Mouse (Mus musculus) hindbrain, embryonic 15.5 days (tissue): ENCODE data around the gene Syt5. TPM values are rescaled to one million over a fixed set of nuclear protein-coding genes. Genes with fewer than 3 reads are reported as not detected.

Source experiments
- ATAC-seq: fragments of 200-750 bp; cut with Nextera tagmentation; 2 replicates; pipeline ENCODE4 v1.8.0; 2017; ENCODE audit warnings: low read depth, moderate number of reproducible peaks, moderate TSS enrichment; ENCODE audit not compliant: low FRiP score
- H3K27ac ChIP-seq: fragments of 300-500 bp; sonication (generic); replicated peaks from 2 replicates; pipeline ENCODE4 v1.5.1; 2015; ENCODE audit warnings: mild to moderate bottlenecking, inconsistent platforms
- H3K27me3 ChIP-seq: fragments of 300-500 bp; sonication (generic); 2 replicates; pipeline ENCODE4 v1.6.1; 2015; ENCODE audit warnings: control low read depth, inconsistent platforms
- H3K36me3 ChIP-seq: fragments of 300-500 bp; sonication (generic); 2 replicates; pipeline ENCODE4 v1.6.1; 2015; ENCODE audit warnings: control low read depth, inconsistent platforms
- H3K4me1 ChIP-seq: fragments of 300-500 bp; sonication (generic); replicated peaks from 2 replicates; pipeline ENCODE4 v1.6.1; 2015; ENCODE audit warnings: control low read depth, inconsistent platforms
- H3K4me2 ChIP-seq: fragments of 300-500 bp; sonication (generic); 2 replicates; pipeline ENCODE4 v1.6.1; 2015; ENCODE audit warnings: moderate library complexity, mild to moderate bottlenecking, inconsistent platforms
- H3K4me3 ChIP-seq: fragments of 300-500 bp; sonication (generic); 2 replicates; pipeline ENCODE4 v1.5.1; 2015; ENCODE audit warnings: mild to moderate bottlenecking, inconsistent platforms
- H3K9ac ChIP-seq: fragments of 300-500 bp; sonication (generic); 2 replicates; pipeline ENCODE4 v1.6.1; 2015; ENCODE audit warnings: inconsistent platforms
- H3K9me3 ChIP-seq: fragments of 300-500 bp; sonication (generic); 2 replicates; pipeline ENCODE4 v1.6.1; 2016; ENCODE audit warnings: control low read depth, inconsistent platforms
- WGBS: fragments of 180-500 bp; shearing (Covaris S2); methylation state at CpG from one replicate; pipeline ENCODE4 v1.1.7; 2015; 5-methylcytosine and 5-hydroxymethylcytosine counted together
- polyA plus RNA-seq: library from polyadenylated mRNA; unstranded; fragments of >200 nt; fragmentation: Nextera tagmentation; extraction: Ambion mirVana; gene quantifications from 2 replicates; pipeline ENCODE4 v1.2.1, GENCODE M21; 2015

Syt5 gene
- polyA plus RNA-seq, 1 experiment from 2014 or later: 117 TPM

DNA sequence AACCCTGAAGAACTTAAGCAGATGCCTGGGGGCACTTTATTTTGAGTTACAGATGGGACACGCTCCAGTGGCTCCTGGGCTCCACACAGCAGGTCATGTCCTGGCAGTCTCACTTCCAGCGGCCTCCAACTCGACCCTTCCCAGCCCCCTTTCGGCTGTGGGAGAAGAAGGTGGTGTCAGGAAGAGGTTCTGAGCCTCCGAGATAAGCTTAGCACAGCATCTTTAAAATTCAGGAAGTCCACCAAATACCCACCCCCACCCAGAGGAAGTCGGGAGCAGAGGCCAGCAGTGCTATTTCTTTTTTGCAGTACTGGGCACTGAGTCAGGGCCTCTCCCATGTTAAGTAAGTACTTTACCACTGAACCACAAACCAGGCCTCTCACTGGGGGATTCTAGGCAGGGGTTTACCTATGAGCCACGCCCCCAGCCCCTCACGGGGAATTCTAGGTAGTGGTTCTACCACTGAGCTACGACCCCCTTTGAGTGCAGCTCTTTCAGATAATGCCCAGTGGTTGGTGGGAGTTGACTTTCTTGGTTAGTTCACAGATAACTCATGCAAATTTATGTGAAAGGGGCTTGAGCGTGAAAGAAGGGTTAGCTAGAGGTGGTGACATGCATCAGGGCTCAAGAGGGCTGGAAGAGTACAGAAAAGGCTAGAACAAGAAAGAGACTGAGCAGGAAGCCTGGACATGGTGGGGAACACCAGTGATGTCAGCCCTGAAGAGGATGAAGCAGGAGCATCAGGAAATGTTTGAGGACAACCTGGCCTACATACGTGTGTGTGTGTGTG is 42.5 kb downstream of the Syt5 start:
- H3K36me3 ChIP-seq: no peaks in the 10 kb centered on the region
- H3K27ac ChIP-seq: no peak overlapping the region
- no peak overlapping the region for H3K4me3 ChIP-seq
- H3K4me1 ChIP-seq: peaks cover 19% of the 10 kb centered on the region
- H3K9me3 ChIP-seq: no peaks in the 10 kb centered on the region
- 61% methylated on average over 11 of the region's 11 CpGs for WGBS
- no peak for ATAC-seq
- 0 out of 2 replicates have a peak, but pooled peaks cover 5% of the 10 kb centered on the region for H3K27me3 ChIP-seq
- H3K9ac ChIP-seq: no peak overlapping the region
- no peak overlapping the region for H3K4me2 ChIP-seq

DNA sequence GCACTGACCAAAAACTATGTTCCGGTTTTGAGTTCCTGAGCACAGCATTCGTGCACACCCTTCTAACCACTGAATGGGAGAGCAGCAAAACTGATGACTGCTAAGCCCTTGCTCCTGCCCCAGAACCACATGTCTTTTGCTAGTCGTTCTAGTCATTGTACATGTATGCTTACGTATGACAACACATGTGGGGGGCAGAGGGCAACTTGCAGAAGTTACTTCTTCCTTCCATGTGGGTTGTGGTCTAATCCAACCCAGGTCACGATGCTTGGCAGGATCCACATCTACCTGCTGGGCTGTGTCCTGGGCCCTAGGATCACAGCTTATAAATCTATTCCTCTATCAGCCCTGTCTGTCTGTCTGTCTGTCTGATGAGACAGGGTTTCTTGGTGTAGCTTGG is 43.5 kb downstream of the Syt5 start:
- Histone ChIP-seq H3K9ac (no peak overlapping the region), H3K27ac (no peak overlapping the region), H3K9me3 (no peaks in the 10 kb centered on the region), H3K36me3 (no peaks in the 10 kb centered on the region), H3K4me1 (peaks cover 28% of the 10 kb centered on the region), H3K27me3 (0 out of 2 replicates have a peak, but pooled peaks cover 3% of the 10 kb centered on the region), H3K4me2 (no peak overlapping the region), H3K4me3 (no peak overlapping the region)
- no peak for ATAC-seq
- 88% methylated on average over 5 of the region's 5 CpGs for whole genome bisulfite sequencing

DNA sequence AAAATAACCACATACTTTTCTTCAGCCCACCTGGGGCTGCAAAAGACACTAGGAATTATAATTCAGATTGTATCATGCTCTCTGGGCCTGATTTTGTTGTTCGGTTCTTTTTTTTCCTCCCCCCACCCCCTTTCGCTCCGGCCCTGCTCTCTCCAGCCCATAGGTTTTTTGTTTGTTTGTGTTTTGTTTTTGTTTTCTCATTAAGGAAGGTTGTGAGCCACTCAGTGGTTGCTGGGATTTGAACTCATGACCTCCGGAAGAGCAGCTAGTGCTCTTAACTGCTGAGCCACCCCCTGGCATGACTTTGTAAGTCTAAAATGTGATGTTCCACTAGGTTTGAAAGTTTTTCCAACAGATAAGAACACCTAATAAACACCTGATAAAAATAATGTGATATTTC is 44.2 kb downstream of the Syt5 start:
- Histone ChIP-seq H3K4me3 (no peak overlapping the region), H3K27ac (no peak overlapping the region), H3K4me1 (peaks cover 36% of the 10 kb centered on the region), H3K4me2 (peak overlapping the region; percentile 64; the same call in 1 of the 2 replicates), H3K9me3 (no peaks in the 10 kb centered on the region), H3K9ac (no peak overlapping the region), H3K36me3 (no peaks in the 10 kb centered on the region), H3K27me3 (no peaks in the 10 kb centered on the region)
- no peak for ATAC-seq
- 77% methylated on average over 4 of the region's 4 CpGs for WGBS

DNA sequence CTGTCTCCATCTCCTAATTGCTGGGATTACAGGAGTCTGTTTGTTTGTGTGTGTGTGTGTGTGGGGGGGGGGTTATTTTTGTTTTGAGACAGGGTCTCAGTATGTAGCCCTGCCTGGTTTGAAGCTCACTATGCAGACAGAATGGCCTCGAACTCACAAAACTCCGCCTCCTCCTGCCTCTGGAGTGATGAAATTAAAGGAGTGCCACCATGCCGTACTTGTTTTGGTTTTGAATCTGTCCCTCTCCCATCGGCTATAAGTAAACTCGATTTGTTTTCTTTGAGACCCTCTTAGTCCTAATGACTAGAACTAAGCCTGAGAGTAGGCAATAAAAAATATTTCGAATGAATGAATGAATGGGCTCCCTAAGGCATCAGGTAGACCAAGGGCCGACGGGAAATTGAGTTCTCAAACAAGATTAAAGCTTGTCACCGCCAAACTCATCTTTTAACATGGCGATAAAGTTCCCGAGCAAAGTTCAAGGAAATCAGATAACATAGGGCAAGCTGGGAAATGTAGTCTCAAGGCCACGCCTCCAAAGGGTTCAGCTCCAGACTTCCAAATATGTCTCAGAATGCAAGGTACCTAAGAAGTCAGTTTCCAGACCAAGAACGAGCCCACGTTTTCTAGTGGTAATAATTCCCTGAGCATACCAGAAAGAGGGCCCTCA is 44.8 kb downstream of the Syt5 start:
- peak; percentile 14; the same call in 1 of the 2 replicates for ATAC-seq
- H3K27me3 ChIP-seq: no peaks in the 10 kb centered on the region
- peaks cover 41% of the 10 kb centered on the region for H3K4me1 ChIP-seq
- H3K36me3 ChIP-seq: no peaks in the 10 kb centered on the region
- peak overlapping the region; percentile 79 for H3K4me3 ChIP-seq
- WGBS: 12% methylated on average over 14 of the region's 14 CpGs
- H3K27ac ChIP-seq: peak overlapping the region; percentile 91
- no peaks in the 10 kb centered on the region for H3K9me3 ChIP-seq
- H3K4me2 ChIP-seq: peak overlapping the region; percentile 64
- H3K9ac ChIP-seq: peak overlapping the region; percentile 92

DNA sequence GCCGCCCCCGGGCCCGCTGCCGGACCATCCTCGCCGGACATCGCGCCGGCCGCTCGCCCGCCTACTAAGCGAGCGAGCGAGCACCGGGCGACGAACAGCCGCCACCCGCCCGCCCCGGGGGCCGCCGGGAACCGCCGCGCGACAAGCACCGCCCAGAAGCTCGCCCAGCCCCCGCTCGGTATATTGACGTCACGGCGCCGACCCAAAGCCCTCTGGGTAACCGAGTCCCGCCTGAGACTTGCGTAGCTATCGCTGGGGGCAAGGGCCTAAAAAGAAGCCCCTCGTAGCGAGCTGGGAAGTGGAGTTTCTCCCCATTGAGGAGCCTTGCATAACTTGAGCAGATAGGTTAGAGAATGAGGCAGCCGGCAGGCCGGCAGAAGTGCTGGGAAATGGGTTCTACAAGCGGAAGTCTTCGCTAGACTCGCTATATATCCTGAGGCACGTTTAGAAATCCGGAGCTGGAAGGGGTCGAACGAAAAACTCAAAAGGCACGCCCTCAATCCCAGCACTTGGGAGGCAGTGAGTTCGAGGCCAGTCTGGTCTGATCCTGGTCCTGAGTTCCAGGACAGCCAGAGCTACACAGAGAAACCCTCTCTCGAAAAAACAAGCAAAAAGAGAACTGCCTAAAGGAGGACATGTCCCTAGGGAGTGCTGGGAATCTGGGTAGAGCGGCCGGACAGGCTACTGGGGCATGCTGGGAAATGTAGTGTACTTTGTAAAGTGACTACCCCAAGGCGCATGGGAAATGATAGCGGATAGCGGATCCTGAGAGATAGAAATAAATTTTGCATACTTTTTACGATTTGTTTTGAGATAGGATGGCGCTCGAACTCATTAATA is 45.6 kb downstream of the Syt5 start, which contains the start of gene Ppp1r12c:
Gene Ppp1r12c, minus strand, starts transcription at position 123 of the 840 bp plus-strand sequence.
- H3K27ac ChIP-seq: peak within 1 kb of the TSS; percentile 91
- peak within 1 kb of the TSS; percentile 92 for H3K9ac ChIP-seq
- peak within 1 kb of the TSS; percentile 79 for H3K4me3 ChIP-seq
- no peaks in the 10 kb centered on the region for H3K27me3 ChIP-seq
- ATAC-seq: peak; percentile 92
- WGBS: 0% methylated on average over 61 of the region's 62 CpGs
- H3K4me2 ChIP-seq: peak within 1 kb of the TSS; percentile 64
- no peaks in the 10 kb centered on the region for H3K9me3 ChIP-seq
- peaks cover 3% of the 10 kb centered on the region; the same call in 1 of the 2 replicates for H3K36me3 ChIP-seq
- H3K4me1 ChIP-seq: peaks cover 47% of the 10 kb centered on the region

DNA sequence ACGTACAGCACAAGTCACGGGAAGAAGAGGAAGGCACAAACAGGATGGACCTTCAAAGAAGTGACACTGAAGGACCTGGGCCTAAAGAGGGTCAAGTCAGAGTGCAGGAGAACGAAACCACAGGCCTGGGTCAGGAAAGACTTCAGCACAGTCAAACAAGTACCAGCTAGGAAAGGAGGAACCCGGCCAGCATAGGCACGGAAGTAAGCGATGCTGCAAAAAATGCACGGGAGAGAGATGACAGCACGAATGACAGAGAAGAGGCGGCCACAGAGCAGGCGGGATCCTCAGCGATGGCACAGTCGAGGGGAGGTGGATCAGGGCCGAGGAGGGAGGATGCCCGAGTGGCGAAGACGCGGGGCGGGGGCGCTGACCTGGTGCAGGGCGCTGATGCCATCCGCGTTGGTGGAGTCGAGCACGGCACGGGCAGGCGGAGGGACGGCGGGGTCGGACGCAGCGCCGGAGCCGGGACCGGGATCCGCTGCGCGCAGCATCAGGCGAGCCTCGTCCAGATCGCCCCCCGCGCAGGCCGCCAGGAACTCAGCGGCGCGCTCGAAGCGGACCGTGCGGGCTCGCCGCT is 46.4 kb downstream of the Syt5 start:
- peak; percentile 49 for ATAC-seq

DNA sequence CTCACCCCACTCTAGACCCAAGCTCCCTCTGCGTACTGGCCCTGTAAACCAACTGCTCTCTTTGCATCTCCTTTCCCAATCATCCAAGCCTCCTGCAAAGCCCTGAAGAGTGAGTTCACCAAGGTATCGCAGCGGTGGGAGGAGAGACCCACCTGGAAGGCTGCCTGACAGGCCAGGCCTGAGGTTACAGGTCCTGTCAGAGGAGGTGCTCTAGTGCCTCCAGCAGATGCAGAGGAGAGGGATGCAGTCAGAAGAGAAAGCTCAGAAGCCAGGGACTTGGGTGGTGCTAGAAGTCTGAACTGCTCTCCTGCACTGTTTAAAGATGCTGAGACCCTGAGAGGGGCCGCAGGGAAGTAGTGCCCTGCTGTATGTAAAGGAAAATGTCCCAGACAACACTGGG is 48.3 kb downstream of the Syt5 start:
- H3K27ac ChIP-seq: no peak overlapping the region
- H3K4me1 ChIP-seq: peaks cover 47% of the 10 kb centered on the region
- 0 out of 2 replicates have a peak overlapping the region, but pooled peaks have one; percentile 79 for H3K4me3 ChIP-seq
- H3K36me3 ChIP-seq: peaks cover 14% of the 10 kb centered on the region; the same call in 1 of the 2 replicates
- H3K9ac ChIP-seq: 0 out of 2 replicates have a peak overlapping the region, but pooled peaks have one; percentile 18
- WGBS: 93% methylated on average over 4 of the region's 4 CpGs
- H3K4me2 ChIP-seq: peak overlapping the region; percentile 64
- H3K27me3 ChIP-seq: no peaks in the 10 kb centered on the region
- no peak for ATAC-seq
- H3K9me3 ChIP-seq: no peaks in the 10 kb centered on the region

More for the DNA sequence above, 46.4 kb downstream of the Syt5 start:
- Histone ChIP-seq H3K9me3 (no peaks in the 10 kb centered on the region), H3K4me1 (peaks cover 47% of the 10 kb centered on the region), H3K27me3 (no peaks in the 10 kb centered on the region), H3K27ac (peak overlapping the region; percentile 91), H3K36me3 (peaks cover 10% of the 10 kb centered on the region; the same call in 1 of the 2 replicates), H3K9ac (peak overlapping the region; percentile 92), H3K4me2 (peak overlapping the region; percentile 64), H3K4me3 (peak overlapping the region; percentile 79)
- WGBS: under 1% methylated on average over 36 of the region's 52 CpGs

DNA sequence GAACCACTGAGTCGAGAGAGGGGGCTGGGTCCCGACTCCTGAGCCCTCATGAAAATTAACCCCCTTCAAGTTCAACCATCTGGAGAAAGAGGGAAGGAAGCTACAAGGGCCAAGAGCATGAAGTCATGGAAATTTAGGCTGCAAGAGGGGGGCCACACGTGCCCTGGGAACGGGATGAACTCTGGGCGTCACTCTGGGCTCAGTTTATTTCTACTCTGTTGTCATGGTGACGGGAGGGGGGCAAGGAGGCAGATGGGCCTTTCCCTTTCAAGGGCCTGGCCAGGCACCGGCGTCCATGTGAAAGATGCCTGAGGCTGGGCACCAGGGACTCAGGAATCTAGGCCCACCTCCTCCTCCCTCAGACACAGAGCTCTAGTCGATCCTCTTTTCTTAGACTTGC is 49.1 kb downstream of the Syt5 start:
- H3K27me3 ChIP-seq: no peaks in the 10 kb centered on the region
- no peak overlapping the region for H3K9ac ChIP-seq
- WGBS: 4% methylated on average over 9 of the region's 9 CpGs
- H3K4me3 ChIP-seq: 0 out of 2 replicates have a peak overlapping the region, but pooled peaks have one; percentile 7
- no peak overlapping the region for H3K27ac ChIP-seq
- H3K4me2 ChIP-seq: peak overlapping the region; percentile 64
- peaks cover 20% of the 10 kb centered on the region for H3K36me3 ChIP-seq
- H3K4me1 ChIP-seq: peaks cover 47% of the 10 kb centered on the region
- no peaks in the 10 kb centered on the region for H3K9me3 ChIP-seq
- no peak for ATAC-seq

DNA sequence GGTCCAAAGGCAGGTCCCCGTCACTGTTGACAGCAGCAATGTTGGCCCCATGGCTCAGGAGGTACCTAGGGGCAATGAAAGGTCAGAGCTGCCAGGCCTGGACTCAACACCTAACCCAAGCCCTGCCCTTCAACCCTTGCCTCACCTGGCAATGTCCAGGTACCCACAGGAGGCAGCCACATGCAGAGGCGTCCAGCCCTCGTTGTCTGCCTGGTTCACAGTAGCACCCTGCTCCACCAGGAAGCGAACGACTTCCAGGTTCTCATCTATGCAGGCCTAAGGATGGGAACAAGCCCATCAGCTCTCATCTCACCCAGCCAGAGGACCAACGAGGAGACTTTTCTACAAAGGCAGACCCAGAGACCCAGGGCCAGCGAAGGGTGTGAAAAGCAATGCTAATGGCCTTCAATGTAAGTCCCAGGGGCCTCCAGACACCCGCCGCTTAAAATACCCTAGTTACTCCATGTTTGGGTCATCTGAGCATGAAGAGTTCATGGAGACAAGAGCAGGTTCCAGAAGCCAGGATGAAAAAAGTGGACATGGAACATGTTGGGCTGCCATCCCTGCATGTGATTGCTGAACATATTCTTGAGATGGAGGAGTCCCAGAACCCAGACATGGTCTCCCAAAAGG is 50.0 kb downstream of the Syt5 start:
- no peak overlapping the region for H3K27ac ChIP-seq
- H3K9ac ChIP-seq: no peak overlapping the region
- peaks cover 49% of the 10 kb centered on the region for H3K4me1 ChIP-seq
- WGBS: 90% methylated on average over 9 of the region's 9 CpGs
- H3K27me3 ChIP-seq: no peaks in the 10 kb centered on the region
- H3K4me3 ChIP-seq: no peak overlapping the region
- peaks cover 20% of the 10 kb centered on the region for H3K36me3 ChIP-seq
- no peak for ATAC-seq
- peak overlapping the region; percentile 64 for H3K4me2 ChIP-seq
- H3K9me3 ChIP-seq: no peaks in the 10 kb centered on the region

DNA sequence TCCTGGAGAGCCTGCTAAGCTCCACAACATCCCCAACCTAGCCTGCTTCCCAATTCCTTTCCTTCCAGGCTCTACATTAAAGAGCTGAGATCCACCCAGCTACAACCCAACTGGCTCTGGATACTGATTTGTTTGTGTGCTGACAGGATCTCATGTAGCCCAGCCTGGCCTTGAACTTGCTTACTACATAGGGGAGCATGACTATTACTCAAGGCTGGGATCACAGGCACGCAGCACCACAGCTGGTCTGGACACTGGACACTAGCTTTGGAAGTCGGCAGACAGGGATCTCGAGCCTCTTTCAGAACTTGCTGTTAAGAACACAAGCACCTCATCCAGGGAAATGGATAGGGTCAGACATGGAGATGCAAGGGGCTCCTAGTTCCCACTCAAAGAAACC is 50.9 kb downstream of the Syt5 start:
- WGBS: 93% methylated on average over 3 of the region's 3 CpGs
- Histone ChIP-seq H3K9ac (no peak overlapping the region), H3K4me1 (peaks cover 46% of the 10 kb centered on the region), H3K9me3 (no peaks in the 10 kb centered on the region), H3K27me3 (no peaks in the 10 kb centered on the region), H3K27ac (no peak overlapping the region), H3K4me3 (no peak overlapping the region), H3K36me3 (peaks cover 20% of the 10 kb centered on the region), H3K4me2 (no peak overlapping the region)
- ATAC-seq: no peak

DNA sequence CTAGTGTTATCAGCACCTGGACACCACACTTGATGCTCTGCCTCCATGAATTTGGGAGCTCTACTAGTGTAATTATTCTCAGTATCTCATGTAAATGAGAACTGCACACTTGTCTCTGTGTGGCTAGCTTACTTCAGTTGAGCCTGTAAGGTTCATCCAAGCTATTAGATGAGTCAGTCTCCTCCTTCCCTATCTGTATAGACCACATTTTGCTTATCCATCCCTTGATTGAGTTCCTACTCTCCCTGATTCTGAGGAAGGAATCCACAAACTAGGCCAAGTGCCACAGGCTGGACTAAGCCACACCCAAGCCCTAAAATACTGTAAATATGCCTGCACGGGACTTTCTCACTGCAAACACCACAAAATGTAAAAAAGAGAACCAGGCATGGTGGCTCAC is 53.4 kb downstream of the Syt5 start:
- no peak overlapping the region for H3K9ac ChIP-seq
- no peaks in the 10 kb centered on the region for H3K9me3 ChIP-seq
- H3K4me1 ChIP-seq: peaks cover 27% of the 10 kb centered on the region
- H3K4me3 ChIP-seq: no peak overlapping the region
- H3K36me3 ChIP-seq: peaks cover 30% of the 10 kb centered on the region
- no peaks in the 10 kb centered on the region for H3K27me3 ChIP-seq
- WGBS: 85% methylated on average over 1 of the region's 1 CpGs
- ATAC-seq: no peak
- no peak overlapping the region for H3K27ac ChIP-seq
- no peak overlapping the region for H3K4me2 ChIP-seq
